Mouse (Mus musculus): ENCODE measurements at regions not wholly inside any gene's neighbourhood (a gene's known extent, or its start where the extent isn't known, plus 50 kb on each side); places are given as distances from the start of the nearest gene placed in this dataset.

- DNase-seq = no peak
Observed at GRCm38 (mm10) chr5:91456924-91457323, 54.1 kb upstream of the Btc start.

GRCm38 (mm10) chr5:91464876-91465508 lies 52.4 kb upstream of the Parm1 start:
- DNase-seq = peak; percentile 16
